Mouse (Mus musculus) layer of hippocampus, adult 8-10 months (tissue): Measurements from ENCODE around the gene Ccnd3. TPM values are rescaled to one million over a fixed set of nuclear protein-coding genes. Genes with fewer than 3 reads are reported as not detected.

Experiments
- total RNA-seq, 4 experiments: library from RNA; stranded (reverse); gene quantifications; 2 replicates each; pipeline ENCODE4 v1.2.4; 2022

The Ccnd3 gene
- total RNA-seq, 4 experiments from 2014 or later, result 38.4 to 45.2 (median 38.8) TPM

Other genes with a start within 250 kb of the Ccnd3 start
- 10 to 100 TPM; 32.8 to 35.3 (median 33.8) TPM for gene Mrps10, start 136.2 kb upstream of the Ccnd3 start, total RNA-seq
- 1 to 10 TPM; 1.0 to 3.3 (median 1.5) TPM for gene Guca1b, start 119.7 kb upstream of the Ccnd3 start, total RNA-seq
- gene Guca1a, start 104.5 kb upstream of the Ccnd3 start, total RNA-seq, result 1 to 10 TPM in 1 of 4 experiments, under 1 TPM in 2, not detected in 1; 0.37 to 1.2 (median 0.80) TPM
- gene AI661453, start 68.4 kb upstream of the Ccnd3 start, total RNA-seq, result under 1 TPM; 0.23 to 0.82 (median 0.66) TPM
- gene 1700001C19Rik, start 67.7 kb upstream of the Ccnd3 start, total RNA-seq, result under 1 TPM in 2 of 4 experiments, not detected in 2; 0.20 to 0.22 TPM
- 10 to 100 TPM; 18.4 to 25.0 (median 23.4) TPM for gene Taf8, start 2.8 kb upstream of the Ccnd3 start, total RNA-seq
- gene Bysl, start 106.4 kb downstream of the Ccnd3 start, total RNA-seq, result 10 to 100 TPM; 16.9 to 18.6 (median 17.8) TPM
- 10 to 100 TPM; 31.1 to 40.3 (median 33.1) TPM for gene Med20, start 106.5 kb downstream of the Ccnd3 start, total RNA-seq
- gene Gm20517, start 106.5 kb downstream of the Ccnd3 start, total RNA-seq, result 1 to 10 TPM; 4.9 to 8.9 (median 7.0) TPM
- gene Usp49, start 125.6 kb downstream of the Ccnd3 start, total RNA-seq, result 10 to 100 TPM in 3 of 4 experiments, 1 to 10 TPM in 1; 8.1 to 11.5 (median 10.8) TPM
- 100 to 1,000 TPM; 170 to 219 (median 199) TPM for gene Tomm6, start 183.3 kb downstream of the Ccnd3 start, total RNA-seq
- gene Frs3, start 184.0 kb downstream of the Ccnd3 start, total RNA-seq, result 10 to 100 TPM; 28.6 to 36.7 (median 31.2) TPM
- 1 to 10 TPM; 3.3 to 4.3 (median 3.6) TPM for gene Gm21981, start 189.4 kb downstream of the Ccnd3 start, total RNA-seq
- gene Prickle4, start 189.7 kb downstream of the Ccnd3 start, total RNA-seq, result 1 to 10 TPM; 2.9 to 3.7 (median 3.2) TPM
- gene Pgc, start 221.8 kb downstream of the Ccnd3 start, total RNA-seq, result not detected
- 10 to 100 TPM; 13.4 to 18.5 (median 17.6) TPM for gene Tfeb, start 232.0 kb downstream of the Ccnd3 start, total RNA-seq